Mouse (Mus musculus): ENCODE measurements at regions not wholly inside any gene's neighbourhood (a gene's known extent, or its start where the extent isn't known, plus 50 kb on each side); places are given as distances from the start of the nearest gene placed in this dataset.

DNA sequence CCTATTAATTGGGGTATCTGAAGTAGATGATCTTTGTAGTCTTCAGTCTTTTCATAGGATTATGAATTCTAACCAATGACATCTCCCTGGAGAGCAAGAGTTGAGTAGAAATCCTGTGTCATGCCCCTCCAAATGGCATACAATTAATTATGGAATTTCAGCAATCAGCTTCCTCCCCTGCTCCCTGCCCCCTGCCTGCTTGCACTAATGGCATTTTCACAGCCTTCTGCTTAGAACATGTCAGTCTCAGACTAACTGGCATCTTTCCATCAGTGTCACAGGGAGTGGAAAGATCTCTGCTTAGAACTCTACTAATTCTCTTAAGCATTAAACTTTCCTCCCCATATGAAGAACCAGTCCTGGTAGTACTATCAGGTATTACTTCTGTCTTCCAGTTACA is 581.8 kb upstream of the Camk1g start:
- no peak for DNase-seq (ENCODE audit: low read depth, low spot score)

DNA sequence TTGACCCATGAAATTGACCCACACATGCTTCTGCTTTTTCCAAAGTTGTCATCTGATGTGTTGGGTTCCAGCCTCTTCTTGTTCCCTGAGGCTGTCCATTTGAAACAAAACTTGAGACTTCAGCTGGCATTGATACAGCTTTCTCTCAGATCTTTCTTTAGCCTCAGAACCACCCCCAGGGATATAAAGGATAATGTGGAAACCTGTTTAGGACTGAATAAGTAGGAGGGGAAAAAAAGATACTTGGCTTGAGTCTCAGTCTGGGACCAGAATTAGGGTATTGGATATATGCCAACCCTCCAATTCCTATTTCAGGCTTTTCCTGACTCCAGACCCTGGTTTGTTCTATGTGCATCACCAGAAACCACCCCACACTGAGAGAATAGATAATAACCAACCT is 579.7 kb upstream of the Camk1g start:
- no peak for DNase-seq (ENCODE audit: low read depth, low spot score)

DNA sequence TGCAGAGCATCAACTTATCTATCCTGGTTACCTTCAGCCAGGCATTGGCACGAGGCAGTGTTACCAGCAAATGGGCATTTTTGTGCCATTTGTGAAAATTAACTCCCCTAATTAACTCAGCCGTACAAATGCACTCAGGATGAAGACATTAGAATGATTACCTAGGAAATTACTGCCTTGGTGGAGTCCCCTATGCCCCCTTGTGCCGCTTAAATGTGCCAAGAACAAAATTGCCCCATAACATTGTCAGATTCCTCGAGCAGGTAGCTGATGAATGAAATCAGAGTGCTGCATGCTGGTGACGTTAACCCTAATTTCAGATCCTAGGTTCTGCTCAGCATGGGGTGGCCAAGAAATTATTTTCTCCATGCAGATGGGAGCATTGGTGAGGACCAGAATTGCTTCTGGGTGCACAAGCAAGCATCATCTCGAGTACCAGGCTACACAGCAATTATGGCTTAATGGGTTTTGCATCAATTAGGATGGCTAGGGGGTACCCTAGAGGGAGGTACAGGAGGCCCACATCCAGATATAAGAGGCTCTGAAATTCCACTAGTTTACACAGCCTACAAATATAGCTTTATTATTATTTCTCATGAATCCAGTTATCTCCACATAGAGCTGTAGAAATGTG is 577.0 kb upstream of the Camk1g start:
- DNase-seq (ENCODE audit: low read depth, low spot score) = no peak

DNA sequence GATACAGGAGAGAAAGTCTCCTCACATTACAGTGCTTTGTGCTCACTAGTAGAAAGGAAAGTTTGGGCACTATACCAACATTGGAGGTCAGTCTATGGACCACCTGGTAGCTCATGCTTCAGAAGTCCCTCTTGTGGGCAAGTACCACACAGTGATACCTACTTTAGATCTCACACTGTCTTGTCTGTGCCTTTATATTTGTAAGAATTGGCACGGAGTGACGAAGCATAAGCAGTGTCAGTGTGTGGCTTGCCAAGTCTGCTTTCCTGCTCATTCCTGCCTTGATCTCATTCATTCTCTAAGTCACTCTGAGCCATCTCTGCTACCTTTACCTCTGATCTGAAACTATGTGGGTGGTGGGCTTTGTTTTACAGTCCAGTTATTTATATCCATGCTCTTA is 565.9 kb upstream of the Camk1g start:
- no peak for DNase-seq (ENCODE audit: low read depth, low spot score)

DNA sequence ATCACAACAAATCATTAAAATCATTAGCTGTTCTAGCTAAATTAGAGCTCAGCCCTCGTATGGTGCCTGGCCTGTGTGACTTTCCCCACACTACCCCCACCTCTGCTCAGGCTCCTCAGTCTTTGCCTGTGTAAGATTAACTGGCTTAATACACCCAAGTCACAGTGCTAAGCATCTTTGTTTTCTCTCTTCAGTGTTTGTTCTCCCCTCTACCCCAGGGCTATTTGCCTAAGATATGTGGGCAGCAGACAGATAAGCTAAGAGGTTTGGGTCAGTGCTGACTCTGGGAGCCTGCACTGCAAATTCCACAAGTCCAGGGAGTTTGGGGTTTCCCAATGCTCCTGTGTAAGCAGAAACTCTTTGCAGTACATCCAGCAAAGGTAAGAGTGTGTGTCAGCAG is 564.2 kb upstream of the Camk1g start:
- DNase-seq (ENCODE audit: low read depth, low spot score) = no peak

DNA sequence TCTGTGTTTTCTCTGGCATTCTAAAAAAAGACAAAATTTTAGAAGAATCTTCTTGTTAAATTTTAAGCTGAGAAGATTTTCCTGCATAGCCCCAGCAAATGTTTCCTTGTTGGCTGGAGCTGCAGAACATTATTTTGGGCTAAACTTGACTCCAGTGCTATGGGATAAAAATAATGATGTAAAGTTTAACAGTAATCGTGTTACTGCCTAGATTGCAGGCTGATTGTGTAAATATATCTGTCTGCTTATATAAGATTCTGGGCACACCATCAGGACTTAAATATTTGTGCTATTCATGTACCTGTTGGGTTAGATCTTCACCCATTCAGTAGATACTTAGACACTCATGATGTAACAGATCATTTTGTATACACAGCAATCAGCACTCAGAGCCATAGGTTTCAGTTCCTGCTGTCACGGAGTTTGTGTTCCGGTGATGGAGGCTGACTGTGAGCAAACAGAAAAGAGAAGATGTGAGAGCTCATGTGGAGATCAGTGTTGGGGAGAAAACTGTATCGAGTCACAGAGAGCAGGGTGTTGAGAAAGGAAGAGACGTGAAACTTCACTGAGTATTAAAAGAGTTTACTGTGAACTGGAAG is 561.1 kb upstream of the Camk1g start:
- DNase-seq (ENCODE audit: low read depth, low spot score) = no peak

DNA sequence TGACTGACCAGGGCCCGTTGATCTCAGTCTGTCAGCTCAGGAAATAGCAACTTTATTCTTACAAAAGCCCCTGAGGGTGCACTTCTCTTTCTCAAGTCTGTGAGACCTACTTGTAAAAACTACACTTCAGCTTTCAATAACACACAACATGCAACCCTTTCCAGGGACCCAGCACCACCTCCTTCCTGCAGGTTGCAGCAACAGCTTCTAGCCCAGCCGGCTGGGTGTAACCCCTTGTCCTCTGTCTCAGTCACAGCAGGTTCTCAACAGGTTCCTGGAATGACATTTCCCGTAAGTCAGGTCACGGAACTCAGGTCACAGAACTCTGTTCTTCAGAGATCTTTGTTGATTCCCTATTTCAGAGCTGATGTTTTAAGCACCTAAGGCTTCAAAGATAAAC is 558.5 kb upstream of the Camk1g start:
- DNase-seq (ENCODE audit: low read depth, low spot score) = no peak

DNA sequence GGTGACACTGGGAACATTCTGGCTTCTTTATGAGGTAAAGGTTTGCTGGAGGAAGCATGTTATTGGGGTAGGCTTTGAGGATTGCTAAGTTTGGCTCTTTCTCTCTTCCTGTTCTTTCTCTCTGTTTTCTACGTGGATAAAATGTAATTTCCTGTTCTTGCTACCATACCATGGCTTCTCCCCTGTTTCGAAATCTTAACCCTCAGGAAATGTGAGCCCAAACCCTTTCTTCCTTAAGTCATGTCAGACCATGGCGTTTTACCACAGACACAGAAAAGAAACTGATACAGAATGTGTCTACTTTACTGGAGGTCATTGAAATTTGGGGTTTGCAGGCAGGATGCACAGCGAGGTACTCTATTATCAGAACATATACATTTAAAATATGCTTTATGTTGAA is 552.7 kb upstream of the Camk1g start:
- DNase-seq (ENCODE audit: low read depth, low spot score) = no peak

DNA sequence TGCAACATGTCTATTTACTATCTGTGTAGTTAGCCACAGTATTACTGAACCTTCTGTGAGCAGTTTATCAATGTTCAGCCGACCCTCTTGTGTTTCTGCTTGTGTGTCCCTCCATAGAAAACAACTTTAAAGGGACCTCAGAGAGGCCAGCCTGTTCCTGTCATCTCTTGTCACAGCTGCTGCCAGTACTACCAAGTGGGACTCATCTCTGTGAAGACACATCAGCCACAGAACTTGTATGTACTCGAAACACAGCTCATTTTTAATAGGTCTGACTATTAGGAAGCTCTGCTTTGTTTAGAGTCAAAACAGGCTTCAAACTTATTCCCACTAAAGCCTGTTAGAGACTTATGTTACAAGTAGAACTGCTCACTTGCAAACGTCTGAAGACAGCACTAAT is 549.1 kb upstream of the Camk1g start:
- no peak for DNase-seq (ENCODE audit: low read depth, low spot score)

DNA sequence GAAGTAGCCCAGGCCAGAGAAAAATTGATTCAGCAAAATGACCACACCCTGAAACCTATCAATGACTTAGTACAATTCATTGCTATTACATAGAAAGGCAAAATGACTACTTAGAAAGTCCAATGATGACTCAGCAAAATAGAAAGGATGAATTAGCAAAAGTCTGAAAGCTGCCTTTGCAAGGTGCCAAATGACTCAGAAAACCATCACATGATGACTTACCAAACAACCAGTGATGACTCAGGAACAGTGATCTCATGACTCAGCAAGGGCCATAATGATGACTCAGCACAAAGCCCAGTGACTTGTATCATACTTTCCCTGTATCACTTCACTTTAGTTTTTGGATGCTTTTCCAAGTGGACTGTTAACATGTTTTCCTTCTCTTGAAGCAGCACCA is 535.6 kb upstream of the Camk1g start:
- DNase-seq (ENCODE audit: low read depth, low spot score) = peak; percentile 41

DNA sequence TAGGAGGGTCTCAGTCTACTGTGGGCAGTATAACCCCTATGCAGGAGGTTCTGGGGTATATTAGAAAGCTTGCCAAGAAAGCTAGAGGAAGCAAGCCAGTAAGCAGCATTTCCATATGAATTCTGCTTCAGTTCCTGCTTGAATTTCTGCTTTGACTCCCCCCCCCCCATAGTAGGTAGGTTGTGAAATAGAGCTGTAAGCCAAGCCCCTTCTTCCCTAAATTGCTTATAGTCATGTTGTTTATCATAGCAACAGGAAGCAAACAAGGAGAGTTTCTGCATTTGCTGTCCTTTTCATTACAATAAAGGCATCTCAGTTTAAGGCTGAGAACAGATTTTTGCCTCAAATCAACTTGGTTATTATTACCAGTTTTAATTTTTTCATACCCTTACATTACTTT is 524.0 kb upstream of the Camk1g start:
- no peak for DNase-seq (ENCODE audit: low read depth, low spot score)

DNA sequence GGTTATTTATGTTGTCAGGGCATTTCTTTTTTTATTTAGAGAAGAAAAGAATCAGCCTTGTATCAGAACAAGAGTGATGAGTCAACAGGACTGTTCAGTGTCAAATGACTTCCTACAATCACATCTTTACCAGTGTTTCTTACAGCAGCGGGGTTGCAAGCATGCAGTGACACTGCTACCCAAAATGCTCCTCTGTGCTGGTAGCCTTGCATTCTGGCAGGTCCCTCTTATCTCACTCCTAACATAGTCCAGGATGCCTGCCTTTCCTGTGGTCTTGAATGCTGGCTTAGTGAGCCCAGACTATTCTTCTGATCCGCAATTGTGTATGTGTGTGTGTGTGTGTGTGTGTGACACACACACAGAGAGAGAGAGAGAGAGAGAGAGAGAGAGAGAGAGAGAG is 506.4 kb upstream of the Camk1g start:
- no peak for DNase-seq (ENCODE audit: low read depth, low spot score)

DNA sequence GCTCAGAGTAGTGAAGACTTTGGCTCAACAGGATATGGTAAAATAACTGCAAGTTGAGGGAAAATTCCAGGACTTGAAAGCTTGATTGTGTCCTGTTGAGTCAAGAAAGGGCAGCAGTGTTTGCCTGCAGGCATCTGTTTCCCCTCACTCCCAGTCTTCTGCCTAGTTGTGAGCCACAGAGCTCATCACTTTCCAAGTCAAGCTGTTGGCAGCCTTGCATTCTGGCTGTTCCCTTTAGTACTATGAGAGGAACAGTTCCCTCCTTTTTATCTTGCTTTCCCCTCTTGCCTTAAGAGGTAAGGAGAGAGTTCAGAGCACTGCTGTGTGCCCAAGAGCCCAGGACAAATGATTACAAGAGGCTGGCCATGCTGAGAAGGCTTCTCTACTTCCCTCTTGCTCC is 506.0 kb upstream of the Camk1g start:
- no peak for DNase-seq (ENCODE audit: low read depth, low spot score)

DNA sequence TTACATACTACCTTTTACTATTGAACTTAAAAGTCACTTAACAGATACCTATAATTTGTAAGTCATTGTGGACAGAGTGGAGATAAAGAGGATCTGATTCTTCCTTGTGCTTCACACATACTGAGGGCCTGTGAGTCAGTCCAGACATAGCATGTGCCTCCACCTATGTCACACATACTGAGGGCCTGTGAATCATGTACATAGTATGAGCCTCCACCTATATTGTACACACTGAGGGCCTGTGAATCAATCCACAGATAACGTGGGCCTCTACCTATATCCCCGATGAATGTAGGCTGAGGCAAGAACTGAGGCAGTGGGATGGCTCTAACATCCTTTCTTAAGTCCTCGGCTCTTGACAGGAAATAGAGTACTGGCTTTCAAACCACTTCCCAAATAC is 505.2 kb upstream of the Camk1g start:
- no peak for DNase-seq (ENCODE audit: low read depth, low spot score)

DNA sequence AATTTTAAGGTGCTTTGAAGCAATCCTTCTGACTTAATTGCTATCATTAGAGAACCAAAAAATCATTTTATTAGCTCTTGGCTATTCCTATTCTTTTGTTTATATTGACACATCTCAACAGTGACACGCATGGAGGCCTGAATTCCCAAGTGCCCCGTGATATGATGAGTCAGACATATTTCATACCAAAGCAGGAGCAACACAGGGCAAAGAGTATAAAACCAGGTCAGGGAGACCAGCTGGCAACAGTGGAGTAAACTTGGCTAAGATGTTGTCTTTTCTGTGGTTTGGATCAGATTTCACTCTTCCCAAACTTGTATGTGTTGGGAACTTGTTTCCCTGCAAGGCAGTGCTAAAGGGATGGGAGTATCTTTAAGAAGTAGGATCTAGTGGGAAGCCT is 500.6 kb upstream of the Camk1g start:
- DNase-seq (ENCODE audit: low read depth, low spot score) = no peak

DNA sequence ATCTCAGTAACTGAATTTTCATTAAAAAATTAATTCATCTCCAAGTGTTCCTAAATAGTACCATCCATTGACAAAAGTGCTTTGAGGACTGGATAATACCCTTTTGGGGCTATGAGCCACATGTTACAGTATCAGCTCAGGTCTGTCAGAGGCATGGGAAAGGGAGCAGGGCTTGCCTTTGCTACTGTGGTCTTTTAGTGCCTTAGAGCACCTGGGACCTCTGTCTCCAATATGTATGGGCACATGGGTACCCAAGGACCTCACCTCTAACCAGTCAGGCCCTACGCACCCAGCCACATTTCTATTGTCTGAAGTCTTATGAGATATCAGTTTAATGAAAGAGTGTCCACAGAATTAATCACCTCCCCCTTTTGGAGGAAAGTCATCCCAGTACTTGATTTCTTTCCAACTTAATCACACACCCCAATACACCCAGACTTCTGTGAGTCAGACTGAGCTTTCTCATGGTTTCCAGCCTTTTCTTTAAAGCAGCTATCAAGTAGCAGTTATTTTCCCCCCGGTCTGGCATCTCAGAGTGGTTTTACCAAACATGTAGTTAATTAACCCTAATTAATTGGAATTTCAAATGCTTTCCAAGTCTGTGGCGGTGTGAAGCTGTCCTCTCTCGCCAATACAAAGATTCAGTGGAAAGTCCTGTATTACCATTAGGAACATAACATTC is 498.7 kb upstream of the Camk1g start:
- no peak for DNase-seq (ENCODE audit: low read depth, low spot score)

DNA sequence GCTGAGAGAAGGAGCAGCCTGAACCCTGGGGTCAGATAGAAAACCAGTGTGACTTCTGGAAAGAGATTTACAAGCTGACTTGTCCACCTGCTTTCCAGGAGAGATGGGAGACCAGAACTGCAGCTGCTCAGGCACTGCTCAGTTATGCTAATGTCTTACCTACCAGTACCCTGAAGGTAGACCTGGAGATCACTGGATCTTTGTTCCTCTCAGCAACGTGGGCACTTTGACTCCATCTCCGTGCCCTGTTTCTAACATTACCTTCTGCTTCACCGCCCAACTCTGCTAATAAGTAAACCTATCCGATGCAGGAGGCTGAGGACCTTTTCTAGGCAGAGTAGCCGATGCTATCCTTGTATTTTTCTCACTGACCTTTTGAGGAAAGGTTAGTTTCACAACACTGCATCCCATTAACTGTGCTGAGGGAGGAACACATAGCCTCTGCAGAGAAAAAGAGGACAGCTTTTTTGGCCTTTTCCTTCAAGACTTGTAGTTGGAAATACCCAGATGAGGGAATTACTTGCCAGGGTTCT is 490.7 kb upstream of the Camk1g start:
- DNase-seq (ENCODE audit: low read depth, low spot score) = no peak

DNA sequence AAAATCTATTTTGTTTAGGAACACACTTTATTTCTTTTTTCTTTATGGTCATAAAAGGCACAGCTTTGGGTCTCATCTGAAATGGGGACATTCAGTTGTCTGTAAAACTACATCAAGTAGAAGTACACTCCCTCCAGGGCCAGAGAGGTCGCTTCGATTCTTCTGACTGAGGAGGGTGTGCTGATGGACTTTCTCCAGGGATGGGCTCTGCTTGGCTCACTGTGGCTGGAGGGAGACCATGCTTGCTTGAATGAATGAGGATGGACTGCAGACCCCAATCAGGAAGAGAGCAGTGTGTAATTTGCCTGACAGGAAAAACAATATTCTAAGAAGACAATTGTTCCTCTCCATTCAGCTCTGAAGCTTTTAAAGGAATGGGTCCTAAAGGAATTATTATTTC is 490.3 kb upstream of the Camk1g start:
- no peak for DNase-seq (ENCODE audit: low read depth, low spot score)

DNA sequence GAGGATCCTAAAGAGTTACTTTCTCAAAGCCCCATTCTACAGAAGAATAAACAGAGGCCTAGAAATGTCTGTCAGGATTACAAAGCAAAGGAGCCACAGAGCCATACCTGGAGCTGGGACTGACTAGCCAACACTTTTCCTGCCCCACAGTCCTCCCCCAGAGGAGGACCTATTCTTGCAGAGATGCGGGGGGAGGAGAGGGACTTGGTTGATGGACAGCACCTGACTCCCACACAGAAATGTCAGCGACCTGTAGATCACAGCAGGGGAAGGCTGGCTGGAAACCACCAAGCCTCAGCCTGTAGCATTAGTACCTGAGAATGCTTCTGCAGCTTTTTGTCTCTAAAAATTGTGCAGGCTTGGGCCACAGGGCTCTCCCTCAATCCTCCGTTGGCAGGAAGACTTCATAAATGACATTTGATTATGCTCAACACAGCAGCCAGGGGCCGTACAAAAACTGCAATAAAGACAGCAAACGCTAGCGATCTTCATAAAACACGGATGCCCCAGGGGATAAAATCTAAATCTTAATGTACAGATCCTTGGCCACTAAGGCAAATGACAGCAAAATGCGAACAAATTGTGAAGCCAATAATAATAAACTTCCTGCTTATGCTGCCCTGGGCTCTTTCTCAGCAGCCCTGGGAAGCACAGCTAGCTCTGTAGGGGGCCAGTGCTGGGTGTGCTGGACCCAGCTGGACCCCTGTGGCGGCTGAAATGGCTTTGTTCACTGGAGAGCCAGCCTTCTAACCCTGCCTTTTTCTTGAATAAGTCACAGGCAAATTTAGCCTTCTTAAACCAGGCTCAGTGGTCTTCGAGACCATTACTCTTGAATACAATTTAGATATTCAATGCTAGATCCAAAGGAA is 489.4 kb upstream of the Camk1g start:
- DNase-seq (ENCODE audit: low read depth, low spot score) = no peak

DNA sequence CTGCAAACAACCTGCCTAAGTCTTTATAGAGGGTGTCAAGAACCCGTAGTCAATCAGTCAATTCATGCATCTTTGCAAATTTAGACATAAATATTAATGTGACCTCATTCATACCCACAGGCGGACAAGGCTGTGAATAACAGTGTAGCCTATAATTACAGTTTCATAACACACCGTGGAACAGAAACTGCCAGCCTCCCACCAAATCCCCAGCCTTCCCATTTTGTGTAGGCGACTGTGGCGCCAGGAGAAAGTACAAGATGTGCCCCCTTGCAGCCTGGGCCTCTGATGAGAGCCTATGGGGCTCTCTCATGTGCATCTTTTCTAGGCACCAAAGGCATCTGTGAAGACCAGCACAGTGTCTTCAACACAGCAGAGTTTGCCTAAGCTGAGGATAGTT is 477.8 kb upstream of the Camk1g start:
- no peak for DNase-seq (ENCODE audit: low read depth, low spot score)

DNA sequence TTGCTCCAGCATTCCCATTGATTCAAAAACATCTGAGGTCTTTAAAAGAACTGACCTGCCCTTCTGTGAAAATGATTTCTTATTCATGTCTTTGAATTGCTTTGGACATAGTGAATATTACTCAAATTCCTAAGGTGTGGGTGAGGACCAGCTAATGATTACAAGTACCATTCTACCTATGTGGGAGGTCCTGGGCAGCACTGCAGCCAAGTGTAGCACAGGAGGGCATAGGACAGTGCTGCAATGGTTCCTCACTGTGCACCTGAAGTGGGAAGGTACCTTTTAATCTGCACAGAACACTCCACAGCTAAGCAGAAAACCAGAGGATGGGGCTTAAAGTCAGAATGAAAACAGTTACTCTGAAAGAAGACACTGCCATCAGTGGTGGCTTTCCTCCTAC is 474.8 kb upstream of the Camk1g start:
- DNase-seq (ENCODE audit: low read depth, low spot score) = no peak

DNA sequence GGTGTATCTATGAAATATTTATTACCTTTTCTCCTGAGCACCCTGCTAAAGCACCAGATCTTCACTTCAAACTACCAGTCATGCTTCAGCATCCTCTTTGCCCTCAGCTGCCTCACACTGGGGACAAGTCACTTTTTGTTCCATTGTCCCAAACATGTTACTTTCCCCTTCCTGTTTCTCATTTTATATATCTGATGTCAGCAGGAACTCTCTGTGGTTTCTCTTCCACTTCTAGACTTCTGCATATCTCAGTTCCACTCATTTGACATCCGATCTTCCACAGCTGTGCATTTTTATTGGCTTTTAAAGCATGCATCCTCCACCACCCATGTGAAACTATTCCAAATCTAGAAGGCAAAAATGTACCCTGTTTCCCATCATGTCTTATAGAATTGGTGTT is 474.4 kb upstream of the Camk1g start:
- no peak for DNase-seq (ENCODE audit: low read depth, low spot score)
